In genomic region chr5:105293226-105294165, GRCm38 (mm10) we compare ENCODE assay signal across 1 mouse cellular context.
A peak's percentile ranks its signal among the peaks of the same experiment; 100 is the strongest.
TF ChIP-seq lines count a peak whose summit lies in the region.

Gene Gm43302 (minus strand): TSS chr5:105293695.
Gene Gbp6 (minus strand): TSS chr5:105293698.

TF ChIP-seq in CH12.LX, 34 proteins besides CTCF, POLR2A, EP300 and RAD21:
- peak; percentile 23; the same call in 1 of the 2 replicates for TF ChIP-seq ETS1 (conservative IDR thresholded peaks at IDR 0.05; ENCODE audit: low read depth, low read length)
